Mouse (Mus musculus): ENCODE results near the gene Pex14. TPM values are rescaled to one million over a fixed set of nuclear protein-coding genes. Genes with fewer than 3 reads are reported as not detected.
A peak's percentile ranks its signal among the peaks of the same experiment; 100 is the strongest.

Gene Pex14
- polyA plus RNA-seq, 1 experiment from 2014 or later, result 54.3 TPM

DNA sequence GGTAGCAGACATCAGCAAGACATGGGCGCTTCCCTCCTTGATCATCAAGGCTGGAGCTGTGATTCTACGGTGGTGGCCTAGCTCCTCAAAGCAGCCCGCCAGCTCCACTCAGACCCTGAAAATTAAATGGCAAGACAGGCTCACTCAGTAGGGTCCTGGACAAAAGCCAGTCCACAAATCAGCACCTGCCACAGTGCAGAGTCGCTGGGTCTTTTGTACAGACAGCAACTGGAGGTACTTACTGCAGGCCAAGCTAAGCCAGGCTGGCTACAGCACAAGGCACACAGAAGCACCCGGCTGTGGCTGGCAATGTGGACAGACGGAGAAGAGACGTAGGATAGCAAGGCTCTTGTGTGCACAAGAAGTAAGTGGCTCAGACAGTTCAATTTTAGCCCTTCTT is 124.8 kb downstream of the Pex14 start:
- no peak overlapping the region for H3K4me3 ChIP-seq
- no peak for ATAC-seq (ENCODE audit: low FRiP score, low read depth)
- no peak overlapping the region for H3K4me2 ChIP-seq (replicated peaks)
- H3K27me3 ChIP-seq, result peaks cover 76% of the 10 kb centered on the region
- peaks cover 6% of the 10 kb centered on the region for H3K36me3 ChIP-seq
- no peaks in the 10 kb centered on the region for H3K9me3 ChIP-seq
- peaks cover 67% of the 10 kb centered on the region for H3K4me1 ChIP-seq
- no peak overlapping the region for H3K27ac ChIP-seq
- WGBS, result 53% methylated on average over 7 of the region's 7 CpGs
- no peak overlapping the region for H3K9ac ChIP-seq

DNA sequence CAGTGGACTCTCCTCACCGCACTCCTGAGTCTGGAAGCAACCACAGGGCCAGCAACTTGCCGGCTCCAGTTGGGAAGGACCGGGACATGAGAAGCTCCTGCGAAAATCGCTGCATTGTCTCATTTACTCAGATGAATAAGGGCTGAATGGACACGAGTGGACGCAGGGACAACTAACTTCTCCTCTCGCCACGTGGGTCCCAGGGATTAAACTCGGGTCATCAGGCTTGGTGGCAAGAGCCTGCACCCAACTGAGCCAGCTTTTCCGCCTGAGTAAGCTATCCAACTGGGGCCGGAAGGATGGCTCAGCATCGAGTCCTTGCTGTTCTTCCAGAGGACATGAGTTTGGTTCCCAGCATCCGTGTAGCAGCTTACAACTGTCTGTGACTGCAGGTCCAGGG is 126.3 kb downstream of the Pex14 start:
- peaks cover 80% of the 10 kb centered on the region for H3K27me3 ChIP-seq
- ATAC-seq (ENCODE audit: low FRiP score, low read depth), result no peak
- peaks cover 65% of the 10 kb centered on the region for H3K4me1 ChIP-seq
- H3K27ac ChIP-seq, result no peak overlapping the region
- H3K9ac ChIP-seq, result no peak overlapping the region; the same call in 1 of the 2 replicates
- no peak overlapping the region for H3K4me3 ChIP-seq
- WGBS, result 75% methylated on average over 14 of the region's 14 CpGs
- H3K4me2 ChIP-seq (replicated peaks), result no peak overlapping the region
- peaks cover 7% of the 10 kb centered on the region for H3K36me3 ChIP-seq
- H3K9me3 ChIP-seq, result no peaks in the 10 kb centered on the region

DNA sequence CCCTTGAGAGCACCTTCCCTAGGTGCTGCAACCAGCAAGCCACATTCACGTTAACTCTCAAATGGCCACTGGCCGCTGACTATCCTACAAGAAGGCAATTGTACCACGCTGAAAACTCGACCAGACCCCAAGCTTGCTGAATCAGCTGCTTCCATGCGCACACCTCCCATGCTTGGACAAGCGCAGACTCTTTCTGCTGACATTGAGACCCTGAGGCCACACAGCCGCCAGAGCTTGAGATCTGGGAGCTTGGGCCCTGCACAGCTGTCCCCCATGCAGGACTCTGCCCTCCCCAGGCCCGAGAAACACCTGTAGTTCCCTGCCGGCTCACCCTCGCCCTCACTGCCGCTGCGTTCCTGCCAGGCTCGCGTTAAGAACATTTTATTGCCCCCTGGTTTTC is 127.0 kb downstream of the Pex14 start:
- Histone ChIP-seq H3K4me3 (no peak overlapping the region), H3K27ac (no peak overlapping the region), H3K9me3 (no peaks in the 10 kb centered on the region), H3K4me2 (replicated peaks) (peak overlapping the region; percentile 31; the same call in 1 of the 2 replicates), H3K4me1 (peaks cover 68% of the 10 kb centered on the region), H3K27me3 (peaks cover 84% of the 10 kb centered on the region), H3K36me3 (peaks cover 7% of the 10 kb centered on the region), H3K9ac (no peak overlapping the region)
- ATAC-seq (ENCODE audit: low FRiP score, low read depth), result no peak
- 28% methylated on average over 14 of the region's 14 CpGs for WGBS

DNA sequence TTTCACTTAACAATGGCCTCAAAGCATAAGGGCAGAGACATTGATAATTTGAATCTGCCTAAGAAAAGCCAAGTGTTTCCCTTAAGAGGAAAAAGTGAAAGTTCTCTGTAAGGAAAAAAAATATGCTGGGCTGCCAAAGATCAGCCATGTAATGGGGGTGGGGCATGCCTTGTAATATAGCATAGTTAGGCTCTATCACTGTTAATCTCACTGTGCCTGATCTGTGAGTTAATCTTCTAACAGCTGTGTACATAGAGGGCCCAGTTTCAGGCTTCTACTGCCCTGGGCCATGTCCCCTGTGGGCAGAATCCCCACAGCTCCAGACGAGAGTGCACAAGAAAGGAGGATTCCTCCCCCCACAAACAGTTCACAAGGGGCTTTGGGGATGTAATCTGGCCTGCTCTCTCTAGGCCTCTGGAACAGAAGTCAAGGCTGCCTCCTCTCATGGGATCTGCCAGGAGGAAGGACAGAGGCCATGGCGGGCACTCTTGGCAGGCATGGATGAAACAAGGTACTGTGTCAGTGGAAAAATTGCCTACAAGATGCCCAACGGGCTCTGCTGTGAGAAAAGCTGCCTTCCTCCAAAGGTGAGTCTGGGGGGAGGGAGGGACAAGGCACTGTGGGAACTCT is 127.9 kb downstream of the Pex14 start:
- no peak; the same call in 1 of the 2 replicates for ATAC-seq (ENCODE audit: low FRiP score, low read depth)

DNA sequence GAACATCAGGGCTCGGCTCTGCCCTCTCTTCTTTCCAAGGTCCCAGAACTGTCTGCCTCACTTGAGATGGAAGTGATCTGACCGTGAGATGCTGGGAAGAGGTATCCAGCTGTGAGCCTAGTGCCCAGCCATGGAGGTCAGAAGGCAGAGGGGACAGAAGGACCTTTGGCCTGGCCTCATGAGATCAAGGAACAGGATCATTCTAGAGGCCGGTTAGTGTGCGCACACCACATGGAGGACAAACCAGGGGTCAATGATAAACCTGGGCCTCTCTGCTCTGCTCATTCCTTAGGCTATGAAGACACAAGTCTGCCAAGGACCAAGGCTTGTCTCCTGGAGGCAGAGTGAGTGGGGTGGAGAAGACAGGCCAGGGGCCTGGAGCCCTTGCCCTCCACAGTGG is 128.9 kb downstream of the Pex14 start:
- peaks cover 94% of the 10 kb centered on the region for H3K27me3 ChIP-seq
- no peak for ATAC-seq (ENCODE audit: low FRiP score, low read depth)
- H3K36me3 ChIP-seq, result peaks cover 12% of the 10 kb centered on the region
- H3K4me1 ChIP-seq, result peaks cover 86% of the 10 kb centered on the region
- no peak overlapping the region for H3K9ac ChIP-seq
- no peaks in the 10 kb centered on the region for H3K9me3 ChIP-seq
- 87% methylated on average over 4 of the region's 4 CpGs for WGBS
- no peak overlapping the region for H3K4me2 ChIP-seq (replicated peaks)
- no peak overlapping the region for H3K27ac ChIP-seq
- H3K4me3 ChIP-seq, result no peak overlapping the region

More for the DNA sequence above, 127.9 kb downstream of the Pex14 start:
- Histone ChIP-seq H3K27me3 (peaks cover 88% of the 10 kb centered on the region), H3K4me1 (peaks cover 77% of the 10 kb centered on the region), H3K4me3 (no peak overlapping the region), H3K27ac (no peak overlapping the region), H3K9me3 (no peaks in the 10 kb centered on the region), H3K4me2 (replicated peaks) (no peak overlapping the region), H3K36me3 (peaks cover 9% of the 10 kb centered on the region), H3K9ac (no peak overlapping the region)
- 71% methylated on average over 3 of the region's 3 CpGs for WGBS

DNA sequence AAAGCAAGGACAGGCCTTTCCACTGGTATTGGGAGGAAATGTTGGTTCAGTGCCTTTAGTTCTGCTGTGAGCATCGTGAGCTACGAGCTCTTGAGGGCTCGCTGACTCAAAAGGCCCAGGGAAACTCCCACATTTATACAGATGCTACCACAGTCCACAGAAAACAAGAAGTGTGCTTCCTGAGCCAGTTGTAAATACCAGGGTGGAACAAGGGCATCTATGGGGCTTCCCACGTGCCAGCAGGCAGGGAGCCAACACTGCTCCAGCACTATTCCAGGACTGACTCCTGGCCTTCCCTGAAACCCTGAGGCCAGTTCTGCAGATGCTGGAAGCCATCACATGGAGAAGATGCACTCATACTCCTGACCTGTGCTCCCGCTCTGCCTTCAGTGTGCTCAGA is 130.1 kb downstream of the Pex14 start:
- Histone ChIP-seq H3K9me3 (no peaks in the 10 kb centered on the region), H3K27ac (no peak overlapping the region), H3K4me1 (peaks cover 88% of the 10 kb centered on the region), H3K36me3 (peaks cover 12% of the 10 kb centered on the region), H3K27me3 (peaks cover 88% of the 10 kb centered on the region), H3K9ac (no peak overlapping the region), H3K4me3 (no peak overlapping the region), H3K4me2 (replicated peaks) (no peak overlapping the region)
- ATAC-seq (ENCODE audit: low FRiP score, low read depth), result no peak
- 75% methylated on average over 5 of the region's 5 CpGs for WGBS

DNA sequence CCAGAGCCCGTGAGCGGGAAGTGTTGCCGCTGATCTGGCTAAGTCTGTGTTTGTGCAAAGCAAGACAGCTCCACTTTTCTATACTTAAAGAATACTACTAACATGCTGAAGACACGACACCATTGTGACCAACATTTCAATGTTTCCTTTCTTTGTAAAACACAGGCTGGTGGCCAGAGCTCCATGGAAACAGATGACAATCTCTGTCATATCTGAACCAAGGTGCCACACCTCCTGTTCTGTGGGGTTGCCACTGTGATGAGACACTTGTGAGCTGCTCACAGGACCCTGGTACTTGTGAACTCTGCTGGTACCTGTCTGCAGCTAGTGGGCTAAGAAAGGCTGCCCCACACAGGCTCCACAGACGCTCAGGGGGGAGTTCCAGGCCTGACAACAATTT is 130.8 kb downstream of the Pex14 start:
- ATAC-seq (ENCODE audit: low FRiP score, low read depth), result no peak
- Histone ChIP-seq H3K27me3 (peaks cover 84% of the 10 kb centered on the region), H3K9me3 (no peaks in the 10 kb centered on the region), H3K36me3 (peaks cover 12% of the 10 kb centered on the region), H3K4me3 (no peak overlapping the region), H3K9ac (no peak overlapping the region), H3K4me2 (replicated peaks) (no peak overlapping the region), H3K27ac (no peak overlapping the region), H3K4me1 (peaks cover 89% of the 10 kb centered on the region)
- 69% methylated on average over 5 of the region's 5 CpGs for WGBS

DNA sequence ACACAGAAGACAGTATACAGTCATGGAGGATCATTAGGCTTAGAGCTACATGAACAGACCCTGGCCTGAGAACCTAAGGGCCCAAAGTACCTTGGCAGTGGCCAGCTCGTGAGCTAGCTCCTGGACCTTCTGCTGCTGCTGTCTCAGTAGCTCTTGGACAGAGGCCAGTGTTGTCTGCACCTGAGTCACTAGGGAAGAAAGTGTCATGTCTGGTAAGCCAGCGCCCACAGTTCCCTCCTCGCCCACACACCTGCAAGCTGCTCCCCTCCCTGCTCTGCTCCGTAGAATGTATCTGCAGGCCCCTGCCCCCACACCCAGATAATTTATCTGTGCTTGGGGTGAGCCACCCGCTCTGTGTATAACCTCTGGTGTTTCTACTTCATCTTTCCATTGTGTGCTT is 133.5 kb downstream of the Pex14 start:
- Histone ChIP-seq H3K27ac (no peak overlapping the region), H3K9ac (no peak overlapping the region), H3K4me1 (peaks cover 71% of the 10 kb centered on the region), H3K27me3 (peaks cover 87% of the 10 kb centered on the region), H3K4me2 (replicated peaks) (no peak overlapping the region), H3K36me3 (peaks cover 35% of the 10 kb centered on the region), H3K9me3 (no peaks in the 10 kb centered on the region), H3K4me3 (no peak overlapping the region)
- ATAC-seq (ENCODE audit: low FRiP score, low read depth), result no peak
- 79% methylated on average over 5 of the region's 5 CpGs for WGBS

DNA sequence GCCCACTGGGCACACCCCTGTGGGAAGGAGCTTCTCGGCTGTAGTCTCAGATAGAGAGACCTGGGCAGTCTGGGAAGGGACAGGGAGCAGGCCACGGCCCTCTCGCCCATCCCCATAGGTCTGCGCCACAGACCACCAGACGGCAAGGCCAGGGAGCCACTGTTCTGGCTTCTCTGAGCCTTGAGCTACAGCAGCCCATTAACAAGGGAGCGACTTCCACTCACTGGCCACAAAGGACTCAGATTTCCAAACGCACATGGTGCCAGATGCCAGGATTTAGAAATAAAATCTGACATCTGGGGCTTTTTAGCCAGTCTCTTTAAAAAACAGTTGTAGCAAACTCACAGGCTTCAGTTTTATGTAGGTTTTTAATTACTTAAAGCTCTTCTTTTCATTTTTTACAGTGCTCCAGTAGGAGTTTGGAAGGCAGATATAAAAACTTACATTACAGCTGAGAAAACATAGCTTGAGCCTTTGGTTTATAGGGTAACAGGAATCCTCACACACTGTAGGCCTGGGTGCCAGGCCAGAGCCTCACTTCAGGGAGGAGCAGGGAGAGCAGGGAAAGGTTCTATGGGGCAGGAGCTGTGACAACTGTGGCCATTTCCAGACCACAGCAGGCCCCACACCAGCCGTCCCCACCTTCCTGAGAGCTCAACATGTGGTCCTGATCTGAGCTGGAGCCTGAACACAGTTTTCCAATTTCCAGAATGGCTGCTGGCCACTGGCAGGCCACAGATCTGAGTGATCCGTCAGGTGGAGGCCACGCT is 134.9 kb downstream of the Pex14 start:
- Histone ChIP-seq H3K27ac (no peak overlapping the region), H3K9ac (no peak overlapping the region), H3K4me2 (replicated peaks) (no peak overlapping the region), H3K36me3 (peaks cover 43% of the 10 kb centered on the region), H3K4me3 (no peak overlapping the region), H3K27me3 (peaks cover 87% of the 10 kb centered on the region), H3K4me1 (peaks cover 65% of the 10 kb centered on the region), H3K9me3 (no peaks in the 10 kb centered on the region)
- ATAC-seq (ENCODE audit: low FRiP score, low read depth), result peak; percentile 78
- WGBS, result 12% methylated on average over 10 of the region's 10 CpGs

DNA sequence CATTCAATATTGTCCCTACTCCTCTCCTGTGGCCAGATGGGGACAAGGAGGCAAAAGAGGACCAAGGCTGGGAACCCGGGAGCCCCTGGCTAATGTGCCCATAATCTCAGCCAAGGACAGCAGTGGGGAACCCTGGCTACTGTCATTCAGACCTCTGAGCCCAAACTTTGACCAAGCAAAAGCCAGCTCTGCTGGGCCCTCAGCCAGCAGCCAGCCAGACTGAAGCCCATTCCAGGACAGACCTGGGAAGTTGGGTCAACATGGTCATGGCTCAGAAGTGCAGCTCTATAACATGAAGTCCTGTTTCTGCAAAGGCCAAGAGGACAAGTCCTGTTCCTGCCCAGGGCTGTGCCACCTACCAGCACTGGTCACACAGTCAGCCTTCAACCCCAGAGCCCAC is 137.6 kb downstream of the Pex14 start:
- H3K9ac ChIP-seq, result no peak overlapping the region
- H3K9me3 ChIP-seq, result no peaks in the 10 kb centered on the region
- H3K27ac ChIP-seq, result no peak overlapping the region
- H3K36me3 ChIP-seq, result peaks cover 45% of the 10 kb centered on the region
- peaks cover 85% of the 10 kb centered on the region for H3K27me3 ChIP-seq
- no peak for ATAC-seq (ENCODE audit: low FRiP score, low read depth)
- 82% methylated on average over 1 of the region's 1 CpGs for WGBS
- peaks cover 62% of the 10 kb centered on the region for H3K4me1 ChIP-seq
- no peak overlapping the region for H3K4me2 ChIP-seq (replicated peaks)
- no peak overlapping the region for H3K4me3 ChIP-seq

DNA sequence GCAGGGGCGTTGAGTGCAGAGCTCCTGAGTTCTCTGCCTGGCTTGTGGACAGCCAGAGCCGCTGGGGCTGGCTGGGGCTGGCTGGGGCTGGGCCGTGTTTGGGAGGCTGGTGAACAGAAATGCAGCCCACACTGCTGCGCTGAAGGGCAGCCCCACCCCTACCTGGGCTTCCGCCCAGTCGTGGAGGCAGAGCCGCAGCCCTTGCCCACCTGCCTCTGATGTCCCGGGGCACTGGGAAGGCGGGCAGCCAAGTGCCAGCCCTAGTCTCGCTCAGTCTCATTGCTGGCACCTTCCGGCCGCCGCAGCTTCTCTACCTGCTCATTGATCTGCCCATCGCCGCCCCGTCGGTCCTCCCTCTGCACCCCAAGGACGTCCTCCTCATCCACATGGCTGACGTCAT is 138.6 kb downstream of the Pex14 start:
- 94% methylated on average over 19 of the region's 19 CpGs for WGBS

DNA sequence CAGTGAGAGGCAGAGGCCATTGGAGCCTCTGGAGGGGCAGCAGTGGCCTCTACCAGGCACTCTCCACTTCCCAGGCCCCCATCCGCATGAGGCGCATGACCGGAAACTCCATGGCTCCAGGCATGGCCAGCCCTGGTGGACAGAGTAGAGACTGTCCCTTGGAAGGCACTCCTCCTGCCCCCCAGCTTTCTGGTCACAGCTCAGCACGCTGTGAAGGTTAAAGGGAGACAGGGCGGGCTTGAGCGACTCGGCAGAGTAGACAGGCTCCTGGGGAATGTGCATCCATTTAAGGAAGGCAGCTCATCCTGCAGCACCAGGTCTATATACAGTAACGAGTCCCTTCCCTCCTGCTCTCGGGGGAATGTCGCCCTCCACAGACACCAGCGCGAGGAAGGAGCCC is 139.7 kb downstream of the Pex14 start:
- Histone ChIP-seq H3K27me3 (peaks cover 88% of the 10 kb centered on the region), H3K4me3 (no peak overlapping the region)

More for the DNA sequence above, 138.6 kb downstream of the Pex14 start:
- Histone ChIP-seq H3K4me1 (peaks cover 62% of the 10 kb centered on the region), H3K4me3 (no peak overlapping the region), H3K9me3 (no peaks in the 10 kb centered on the region), H3K36me3 (peaks cover 40% of the 10 kb centered on the region), H3K27ac (no peak overlapping the region), H3K27me3 (peaks cover 84% of the 10 kb centered on the region), H3K9ac (no peak overlapping the region), H3K4me2 (replicated peaks) (no peak overlapping the region)
- ATAC-seq (ENCODE audit: low FRiP score, low read depth), result no peak

More for the DNA sequence above, 139.7 kb downstream of the Pex14 start:
- Histone ChIP-seq H3K4me2 (replicated peaks) (no peak overlapping the region), H3K36me3 (peaks cover 40% of the 10 kb centered on the region), H3K9ac (no peak overlapping the region), H3K9me3 (no peaks in the 10 kb centered on the region), H3K4me1 (peaks cover 61% of the 10 kb centered on the region), H3K27ac (no peak overlapping the region)
- no peak for ATAC-seq (ENCODE audit: low FRiP score, low read depth)
- 75% methylated on average over 12 of the region's 12 CpGs for WGBS

Data from limb, embryonic 13.5 days (tissue).